Mouse (Mus musculus) kidney, embryonic 16.5 days (tissue): ENCODE measurements around the gene Map2. TPM values are rescaled to one million over a fixed set of nuclear protein-coding genes. Genes with fewer than 3 reads are reported as not detected.

ENCODE experiments used
- ATAC-seq: fragments of 200-750 bp; cut with Nextera tagmentation; 2 replicates; pipeline ENCODE4 v1.8.0; 2017; ENCODE audit warnings: moderate TSS enrichment; ENCODE audit not compliant: low FRiP score, low TSS enrichment
- H3K27ac ChIP-seq: fragments of 300-500 bp; sonication (generic); 2 replicates; pipeline ENCODE4 v1.5.1; 2014; ENCODE audit warnings: low read length
- H3K27me3 ChIP-seq: fragments of 300-500 bp; sonication (generic); 2 replicates; pipeline ENCODE4 v1.6.1; 2014; ENCODE audit warnings: low read length, control low read depth, mixed read lengths; ENCODE audit not compliant: insufficient read depth
- H3K36me3 ChIP-seq: fragments of 300-500 bp; sonication (generic); 2 replicates; pipeline ENCODE4 v1.6.1; 2014; ENCODE audit warnings: low read length, control low read depth, mixed read lengths; ENCODE audit not compliant: insufficient read depth
- H3K4me1 ChIP-seq: fragments of 300-500 bp; sonication (generic); 2 replicates; pipeline ENCODE4 v1.6.1; 2014; ENCODE audit warnings: low read length, control low read depth, mixed read lengths; ENCODE audit not compliant: insufficient read depth
- H3K4me2 ChIP-seq: fragments of 300-500 bp; sonication (generic); replicated peaks from 2 replicates; pipeline ENCODE4 v1.6.1; 2014; ENCODE audit warnings: low read depth, low read length
- H3K4me3 ChIP-seq: fragments of 300-500 bp; sonication (generic); 2 replicates; pipeline ENCODE4 v1.5.1; 2014; ENCODE audit warnings: mild to moderate bottlenecking, low read length
- H3K9ac ChIP-seq: fragments of 300-500 bp; sonication (generic); replicated peaks from 2 replicates; pipeline ENCODE4 v1.6.1; 2014; ENCODE audit warnings: low read length
- H3K9me3 ChIP-seq: fragments of 300-500 bp; sonication (generic); 2 replicates; pipeline ENCODE4 v1.6.1; 2016; ENCODE audit warnings: low read length, control low read depth
- WGBS: fragments of 180-500 bp; shearing (Covaris S2); extraction: QIAGEN DNeasy Blood & Tissue Kit; methylation state at CpG from one replicate; pipeline ENCODE4 v1.1.7; 2014; 5-methylcytosine and 5-hydroxymethylcytosine counted together
- polyA plus RNA-seq: library from polyadenylated mRNA; unstranded; fragments of >200 nt; fragmentation: Nextera tagmentation; extraction: Ambion mirVana; gene quantifications from 2 replicates; pipeline ENCODE4 v1.2.1, GENCODE M21; 2015

Gene Map2
- polyA plus RNA-seq, 1 experiment from 2014 or later, result 6.9 TPM

DNA sequence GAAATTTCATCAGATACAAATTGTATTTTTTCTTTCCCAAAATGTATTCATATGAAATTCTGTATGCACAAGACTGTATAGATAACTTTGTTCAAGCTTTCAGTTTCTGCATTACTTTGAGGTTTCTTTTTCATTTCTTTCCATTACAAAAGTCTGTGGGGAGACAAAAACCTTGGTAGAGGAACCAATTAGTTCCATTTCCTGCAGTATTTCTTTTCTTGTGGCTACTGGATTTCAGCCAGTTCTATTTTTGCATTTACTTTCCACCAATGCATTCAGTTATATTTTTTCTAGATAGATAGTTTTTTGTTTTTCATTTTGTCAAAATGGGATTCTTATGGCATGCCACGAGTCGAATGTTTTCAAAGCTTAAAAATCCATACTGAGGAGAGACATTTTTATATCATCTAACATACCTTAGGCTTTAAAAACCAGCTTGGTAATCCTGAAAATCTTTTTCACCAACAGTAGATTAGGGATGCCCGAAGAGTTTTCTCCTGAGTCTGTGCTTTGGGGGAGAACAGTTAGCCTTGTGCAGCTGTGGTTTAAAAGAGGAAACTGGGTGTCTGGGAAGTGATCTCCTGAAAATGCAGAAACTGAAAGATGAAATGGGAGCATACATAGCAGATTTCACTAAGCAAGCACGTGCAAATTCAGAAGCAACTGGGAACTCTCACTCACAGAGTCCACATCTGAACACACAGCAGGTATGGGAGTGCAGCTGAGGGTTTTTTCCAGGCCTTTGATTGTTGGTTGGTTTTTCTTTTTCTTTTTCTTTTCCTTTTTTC lies 104.3 kb downstream of the Map2 start:
- H3K4me2 ChIP-seq, result no peak overlapping the region
- ATAC-seq, result no peak
- no peak overlapping the region for H3K4me3 ChIP-seq
- no peaks in the 10 kb centered on the region for H3K4me1 ChIP-seq
- WGBS, result 59% methylated on average over 4 of the region's 4 CpGs
- H3K27ac ChIP-seq, result no peak overlapping the region
- H3K9ac ChIP-seq, result no peak overlapping the region
- no peaks in the 10 kb centered on the region for H3K36me3 ChIP-seq
- no peaks in the 10 kb centered on the region for H3K9me3 ChIP-seq
- H3K27me3 ChIP-seq, result no peaks in the 10 kb centered on the region

DNA sequence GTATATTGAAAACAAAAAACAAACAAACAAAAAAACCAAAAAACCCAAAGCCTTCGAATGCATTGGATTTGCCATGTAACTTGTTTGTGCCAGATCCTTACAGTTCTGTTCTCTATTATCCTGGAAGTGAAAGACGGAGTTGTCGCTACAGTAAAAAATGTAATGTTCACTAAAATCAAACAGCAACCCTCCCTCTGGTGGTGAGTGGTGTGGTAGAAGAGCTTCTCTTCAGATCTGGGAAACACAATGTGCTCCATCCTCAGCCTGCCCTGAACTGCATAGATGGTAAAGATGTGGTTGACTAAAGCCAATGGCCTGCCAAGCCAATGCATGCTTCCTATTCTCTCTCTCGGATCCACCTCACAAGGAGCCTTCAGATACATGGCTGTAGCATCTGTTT lies 105.1 kb downstream of the Map2 start:
- Histone ChIP-seq H3K27ac (no peak overlapping the region), H3K27me3 (no peaks in the 10 kb centered on the region), H3K4me3 (no peak overlapping the region), H3K9ac (no peak overlapping the region), H3K4me1 (no peaks in the 10 kb centered on the region), H3K9me3 (no peaks in the 10 kb centered on the region), H3K4me2 (no peak overlapping the region), H3K36me3 (no peaks in the 10 kb centered on the region)
- no peak for ATAC-seq
- 90% methylated on average over 4 of the region's 4 CpGs for WGBS

DNA sequence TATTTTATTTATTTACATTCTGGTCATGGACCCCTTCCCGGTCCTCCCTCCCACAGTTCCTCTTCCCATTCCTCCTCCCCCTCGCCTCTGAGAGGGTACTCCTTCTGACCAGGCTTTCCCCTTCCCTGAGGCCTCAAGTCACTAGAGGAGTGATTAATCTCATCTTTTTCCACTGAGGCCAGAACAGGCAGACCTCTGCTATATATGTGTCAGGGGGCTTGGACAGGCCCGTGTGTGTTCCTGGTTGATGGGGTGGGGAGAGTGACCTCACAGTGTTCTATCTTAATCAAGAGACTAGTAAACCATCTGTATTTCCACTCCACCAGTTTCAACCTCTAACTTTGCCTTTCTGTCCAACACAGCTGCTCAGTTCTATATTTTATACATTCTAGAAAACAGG lies 107.4 kb downstream of the Map2 start:
- Histone ChIP-seq H3K9ac (no peak overlapping the region), H3K9me3 (no peaks in the 10 kb centered on the region), H3K36me3 (no peaks in the 10 kb centered on the region), H3K4me1 (no peaks in the 10 kb centered on the region), H3K4me3 (no peak overlapping the region), H3K4me2 (no peak overlapping the region), H3K27me3 (no peaks in the 10 kb centered on the region), H3K27ac (no peak overlapping the region)
- WGBS, result 15% methylated on average over 3 of the region's 3 CpGs
- ATAC-seq, result peak; percentile 67; the same call in 1 of the 2 replicates

- H3K9ac ChIP-seq, result no peak overlapping the region
- H3K4me3 ChIP-seq, result no peak overlapping the region
- no peaks in the 10 kb centered on the region for H3K27me3 ChIP-seq
- no peak for ATAC-seq
- H3K9me3 ChIP-seq, result no peaks in the 10 kb centered on the region
- no peak overlapping the region for H3K27ac ChIP-seq
- 81% methylated on average over 4 of the region's 4 CpGs for WGBS
- H3K4me2 ChIP-seq, result no peak overlapping the region
- no peaks in the 10 kb centered on the region for H3K4me1 ChIP-seq
- H3K36me3 ChIP-seq, result no peaks in the 10 kb centered on the region
These were observed 113.9 kb downstream of the Map2 start for GRCm38 (mm10) chr1:66288987-66289386.

- no peak for ATAC-seq
- Histone ChIP-seq H3K36me3 (no peaks in the 10 kb centered on the region), H3K4me2 (no peak overlapping the region), H3K27me3 (no peaks in the 10 kb centered on the region), H3K4me1 (no peaks in the 10 kb centered on the region), H3K9ac (no peak overlapping the region), H3K4me3 (no peak overlapping the region), H3K27ac (no peak overlapping the region), H3K9me3 (no peaks in the 10 kb centered on the region)
- WGBS, result 75% methylated on average over 3 of the region's 3 CpGs
These were observed 117.2 kb downstream of the Map2 start for GRCm38 (mm10) chr1:66292121-66292881.

DNA sequence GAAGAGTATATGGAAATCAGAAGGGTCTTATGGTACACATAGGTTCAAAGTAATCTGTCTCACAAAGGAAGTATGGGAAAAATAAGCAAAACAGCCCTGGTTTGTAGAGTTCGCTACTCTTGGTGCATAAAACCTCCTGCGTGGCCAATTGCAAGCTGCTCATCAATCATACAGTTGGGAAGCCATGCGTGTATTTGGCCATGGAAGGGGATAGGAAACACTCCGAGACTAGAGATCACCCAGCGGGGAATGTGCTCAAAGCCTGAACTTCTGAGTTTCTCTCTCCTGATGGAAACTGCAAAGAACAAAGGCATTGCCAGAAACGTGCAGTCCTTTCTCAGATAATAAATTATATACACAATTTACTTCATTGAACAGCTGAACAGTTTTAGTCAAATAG lies 124.3 kb downstream of the Map2 start:
- Histone ChIP-seq H3K4me3 (no peak overlapping the region), H3K4me1 (0 out of 2 replicates have a peak, but pooled peaks cover 3% of the 10 kb centered on the region), H3K9me3 (no peaks in the 10 kb centered on the region), H3K36me3 (no peaks in the 10 kb centered on the region), H3K27ac (no peak overlapping the region), H3K27me3 (no peaks in the 10 kb centered on the region), H3K4me2 (no peak overlapping the region), H3K9ac (no peak overlapping the region)
- ATAC-seq, result no peak
- WGBS, result 39% methylated on average over 6 of the region's 6 CpGs

- ATAC-seq, result no peak
- no peak overlapping the region for H3K4me2 ChIP-seq
- WGBS, result 81% methylated on average over 2 of the region's 2 CpGs
- no peaks in the 10 kb centered on the region for H3K9me3 ChIP-seq
- no peaks in the 10 kb centered on the region for H3K27me3 ChIP-seq
- H3K4me3 ChIP-seq, result no peak overlapping the region
- H3K27ac ChIP-seq, result no peak overlapping the region
- no peak overlapping the region for H3K9ac ChIP-seq
- H3K4me1 ChIP-seq, result 0 out of 2 replicates have a peak, but pooled peaks cover 4% of the 10 kb centered on the region
- no peaks in the 10 kb centered on the region for H3K36me3 ChIP-seq
These were observed 145.5 kb downstream of the Map2 start for GRCm38 (mm10) chr1:66320378-66321135.

DNA sequence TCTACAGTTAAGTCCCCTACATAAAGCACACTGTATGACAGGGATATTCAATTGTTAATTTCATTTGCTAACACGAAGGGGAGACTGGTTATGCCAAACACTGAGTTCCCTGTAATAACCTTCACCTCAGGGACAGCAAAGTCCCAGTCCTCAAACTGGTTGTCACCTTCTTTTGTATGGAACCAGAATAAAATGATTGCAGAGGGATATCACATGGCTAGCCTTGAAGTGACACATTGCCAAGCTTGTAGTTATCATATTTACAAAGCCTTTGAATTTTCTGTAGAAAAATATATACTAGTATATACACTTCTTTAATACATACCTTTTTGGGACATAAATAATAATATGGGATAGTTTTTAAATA lies 146.0 kb downstream of the Map2 start:
- 56% methylated on average over 1 of the region's 1 CpGs for WGBS
- Histone ChIP-seq H3K4me3 (no peak overlapping the region), H3K36me3 (no peaks in the 10 kb centered on the region), H3K9me3 (no peaks in the 10 kb centered on the region), H3K4me2 (no peak overlapping the region), H3K4me1 (0 out of 2 replicates have a peak, but pooled peaks cover 4% of the 10 kb centered on the region), H3K27me3 (no peaks in the 10 kb centered on the region), H3K27ac (no peak overlapping the region), H3K9ac (no peak overlapping the region)
- ATAC-seq, result no peak

DNA sequence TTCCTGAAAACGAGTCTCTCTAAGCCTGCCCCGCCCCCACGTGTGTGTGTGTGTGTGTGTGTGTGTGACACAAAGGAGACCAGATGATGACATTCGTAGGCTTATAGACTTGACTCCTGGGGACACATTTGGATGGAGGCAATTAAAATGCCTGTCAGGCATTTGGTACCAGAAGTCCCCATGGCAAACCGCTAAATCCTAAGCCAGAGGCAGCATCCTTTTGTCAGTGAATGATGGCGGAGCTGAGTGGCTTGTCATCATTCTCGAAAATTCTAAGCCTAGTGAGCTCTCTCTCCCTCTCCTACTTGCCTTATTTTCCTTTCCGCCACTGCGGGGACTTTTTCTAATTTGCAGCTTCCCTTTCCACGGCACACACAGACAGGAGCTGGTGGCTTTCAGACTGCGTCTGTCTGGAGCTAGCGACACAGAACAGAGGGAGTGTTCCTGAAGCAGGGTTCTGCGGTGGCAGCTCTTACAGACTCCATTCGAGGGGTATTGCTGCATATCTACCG lies 146.6 kb downstream of the Map2 start:
- 0 out of 2 replicates have a peak, but pooled peaks cover 4% of the 10 kb centered on the region for H3K4me1 ChIP-seq
- 42% methylated on average over 15 of the region's 15 CpGs for WGBS
- no peak overlapping the region for H3K4me3 ChIP-seq
- no peaks in the 10 kb centered on the region for H3K9me3 ChIP-seq
- no peaks in the 10 kb centered on the region for H3K36me3 ChIP-seq
- H3K27me3 ChIP-seq, result no peaks in the 10 kb centered on the region
- no peak overlapping the region for H3K9ac ChIP-seq
- H3K4me2 ChIP-seq, result peak overlapping the region; percentile 30
- no peak overlapping the region for H3K27ac ChIP-seq
- ATAC-seq, result no peak; the same call in 1 of the 2 replicates
